ENCODE assay signal across 23 mouse cellular contexts in the genomic region with DNA sequence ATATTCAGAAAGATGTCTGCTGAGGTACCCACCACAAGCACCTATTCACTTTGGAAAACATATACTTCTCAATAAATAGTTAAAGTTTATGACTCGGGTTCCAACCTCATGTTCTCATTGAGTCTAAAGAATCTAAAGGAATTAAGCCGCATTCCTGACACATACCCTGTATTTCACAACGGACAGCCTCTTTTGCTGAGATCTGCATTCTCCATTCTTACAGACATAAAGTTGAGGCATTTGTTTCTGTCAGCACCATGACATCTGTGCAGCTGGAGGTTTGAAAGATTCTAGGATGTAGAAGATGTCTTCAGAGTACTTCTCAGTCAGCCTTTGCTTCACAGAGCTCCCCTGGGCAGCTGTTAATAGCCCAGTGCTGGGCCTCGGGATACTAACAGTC.
DNase-seq lines count a peak whose midpoint lies in the region; ATAC-seq and TF ChIP-seq lines count a peak whose summit lies in the region.
"Had no signal": no experiment of that assay in that cellular context is flagged by ENCODE, and none has a peak within 500 bp of the region (broad histone marks: within the 10 kb centered on the region; RNA-seq: fewer than 3 reads in every experiment).

No protein-coding gene starts in this region.

- no peaks in the 10 kb centered on the region for H3K27me3 ChIP-seq in heart, adult 2 months (ENCODE audit: control insufficient read depth, insufficient read depth, low read length)
- H3K27me3 ChIP-seq in heart, embryonic 15.5 days: no peaks in the 10 kb centered on the region
- H3K27me3 ChIP-seq in lung, postnatal 0 days (replicated peaks; ENCODE audit: insufficient read depth, low read length): no peaks in the 10 kb centered on the region
- H3K27me3 ChIP-seq: hindbrain, embryonic 15.5 days; intestine, embryonic 15.5 days; neural tube, embryonic 12.5 days; Patski had no signal

- WGBS in heart, adult 2 months: 59% methylated on average over 4 of the region's 4 CpGs
- 46% methylated on average over 4 of the region's 4 CpGs for WGBS in heart, embryonic 15.5 days
- 58% methylated on average over 4 of the region's 4 CpGs for WGBS in lung, postnatal 0 days

- H3K9me3 ChIP-seq in heart, embryonic 15.5 days (replicated peaks): no peaks in the 10 kb centered on the region
- no peaks in the 10 kb centered on the region for H3K9me3 ChIP-seq in lung, postnatal 0 days (ENCODE audit: low read length)
- H3K9me3 ChIP-seq: hindbrain, embryonic 15.5 days; intestine, embryonic 15.5 days; neural tube, embryonic 12.5 days had no signal

- no peak for TF ChIP-seq POLR2A in heart, adult 2 months (IDR thresholded peaks at IDR 0.05; ENCODE audit: insufficient read depth, low read depth, low read length)

- H3K36me3 ChIP-seq in heart, adult 2 months (ENCODE audit: control insufficient read depth, insufficient read depth, low read length): peaks cover 4% of the 10 kb centered on the region; the same call in 1 of the 2 replicates
- no peaks in the 10 kb centered on the region for H3K36me3 ChIP-seq in heart, embryonic 15.5 days
- H3K36me3 ChIP-seq in lung, postnatal 0 days (ENCODE audit: insufficient read depth, low read length): no peaks in the 10 kb centered on the region
- H3K36me3 ChIP-seq: hindbrain, embryonic 15.5 days; intestine, embryonic 15.5 days; neural tube, embryonic 12.5 days had no signal

- ATAC-seq in heart, embryonic 15.5 days (replicated peaks; ENCODE audit: insufficient number of reproducible peaks, insufficient read depth, low FRiP score, low read depth): no peak
- ATAC-seq in lung, postnatal 0 days: peak; percentile 14; the same call in 1 of the 2 replicates
- ATAC-seq: CD4-positive, CD25-positive, alpha-beta regulatory T cell, adult 4 months; forebrain, embryonic 14.5 days; intestine, embryonic 15.5 days; Patski had no signal

- peak overlapping the region; percentile 46 for H3K4me3 ChIP-seq in heart, adult 2 months
- H3K4me3 ChIP-seq in heart, embryonic 15.5 days: peak overlapping the region; percentile 44
- no peak overlapping the region for H3K4me3 ChIP-seq in lung, postnatal 0 days (ENCODE audit: low read depth, low read length)
- H3K4me3 ChIP-seq: hindbrain, embryonic 15.5 days; intestine, embryonic 15.5 days; neural tube, embryonic 12.5 days had no signal

- H3K9ac ChIP-seq in heart, adult 2 months (ENCODE audit: low read depth, low read length): peak overlapping the region; percentile 59
- peak overlapping the region; percentile 42; the same call in 1 of the 2 replicates for H3K9ac ChIP-seq in heart, embryonic 15.5 days
- no peak overlapping the region for H3K9ac ChIP-seq in lung, postnatal 0 days (replicated peaks; ENCODE audit: low read depth)
- H3K9ac ChIP-seq: hindbrain, embryonic 15.5 days; intestine, embryonic 15.5 days; neural tube, embryonic 12.5 days had no signal

- peaks cover 11% of the 10 kb centered on the region for H3K4me1 ChIP-seq in heart, adult 2 months (ENCODE audit: control insufficient read depth, insufficient read depth, low read length)
- peaks cover 53% of the 10 kb centered on the region for H3K4me1 ChIP-seq in heart, embryonic 15.5 days (replicated peaks)
- no peaks in the 10 kb centered on the region for H3K4me1 ChIP-seq in lung, postnatal 0 days (ENCODE audit: insufficient read depth, low read depth, low read length)
- H3K4me1 ChIP-seq: hindbrain, embryonic 15.5 days; neural tube, embryonic 12.5 days had no signal

- intact Hi-C loops in heart, adult 2 months (cut with DNase I): no loop called here
- intact Hi-C loops in heart, postnatal 25 days (cut with DNase I): no loop called here

- H3K79me2 ChIP-seq in heart, adult 2 months (replicated peaks; ENCODE audit: control insufficient read depth, insufficient read depth, low read length): 0 out of 2 replicates have a peak, but pooled peaks cover 1% of the 10 kb centered on the region

- H3K4me2 ChIP-seq in heart, embryonic 15.5 days: peak overlapping the region; percentile 45
- H3K4me2 ChIP-seq in lung, postnatal 0 days (replicated peaks; ENCODE audit: low read depth, low read length): no peak overlapping the region
- H3K4me2 ChIP-seq: hindbrain, embryonic 15.5 days; intestine, embryonic 15.5 days; neural tube, embryonic 12.5 days had no signal

- TF ChIP-seq EP300 in heart, adult 2 months (IDR thresholded peaks at IDR 0.05; ENCODE audit: insufficient read depth, low read depth, low read length): no peak
- no peak for TF ChIP-seq EP300 in lung, postnatal 0 days (IDR thresholded peaks at IDR 0.05)

- no peak for TF ChIP-seq CTCF in heart, adult 2 months (IDR thresholded peaks at IDR 0.05)
- no peak for TF ChIP-seq CTCF in lung, postnatal 0 days (IDR thresholded peaks at IDR 0.05)

- H3K27ac ChIP-seq in heart, adult 2 months: peak overlapping the region; percentile 89
- H3K27ac ChIP-seq in heart, embryonic 15.5 days: peak overlapping the region; percentile 81
- H3K27ac ChIP-seq in lung, postnatal 0 days (ENCODE audit: low read length): no peak overlapping the region
- H3K27ac ChIP-seq: hindbrain, embryonic 15.5 days; intestine, embryonic 15.5 days; neural tube, embryonic 12.5 days; stomach, postnatal 0 days had no signal

- DNase-seq in heart, adult 2 months: no peak
- no peak for DNase-seq in heart, postnatal 4 days
- no peak for DNase-seq in heart, postnatal 25 days (ENCODE audit: low spot score)
- peak; percentile 58 for DNase-seq in lung, postnatal 0 days (ENCODE audit: low spot score)
- DNase-seq in lung, postnatal 25 days (ENCODE audit: low spot score): no peak
- DNase-seq in testis, postnatal 14 days (ENCODE audit: low spot score): no peak
- DNase-seq: cerebellum, adult 11-12 months; cerebellum, postnatal 10 days; gastrocnemius, postnatal 14 days; kidney, adult 8-10 months; kidney, postnatal 10 days; left cerebral cortex, postnatal 4 days; lung, postnatal 14 days; midbrain, embryonic 14.5 days; right cerebral cortex, postnatal 14 days had no signal
